Mouse (Mus musculus): ENCODE results near the gene Doc2a. TPM values are rescaled to one million over a fixed set of nuclear protein-coding genes. Genes with fewer than 3 reads are reported as not detected.

Gene Doc2a
- polyA plus RNA-seq, 1 experiment = not detected

DNA sequence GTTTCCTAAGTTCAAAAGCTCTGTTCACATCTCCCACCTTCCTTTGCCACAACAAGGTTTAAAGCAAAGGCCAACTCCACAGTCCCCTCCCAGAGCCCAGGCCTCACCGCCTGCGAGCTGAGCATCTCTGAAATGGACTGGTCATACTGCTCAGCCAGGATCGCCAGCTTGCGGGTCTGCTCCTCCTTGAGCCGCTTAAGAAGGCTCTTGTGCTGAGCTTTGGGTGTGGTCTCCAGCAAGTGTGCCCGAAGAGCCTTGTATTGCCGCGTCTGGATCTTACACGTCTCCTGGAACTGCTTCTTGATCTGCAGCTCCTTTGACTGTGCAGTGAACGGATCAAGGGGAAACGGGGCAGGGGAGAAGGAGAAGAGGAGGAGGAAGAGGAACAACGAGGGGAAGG is 20.8 kb downstream of the Doc2a start:
- Histone ChIP-seq H3K4me3 (ENCODE audit: insufficient read depth, poor library complexity, severe bottlenecking) (no peak overlapping the region), H3K27me3 (ENCODE audit: control insufficient read depth, insufficient read depth, insufficient read length) (no peaks in the 10 kb centered on the region), H3K36me3 (ENCODE audit: control insufficient read depth, insufficient read depth) (peaks cover 63% of the 10 kb centered on the region), H3ac (ENCODE audit: control insufficient read depth, insufficient read length, low read depth) (no peak overlapping the region), H3K79me2 (ENCODE audit: control insufficient read depth, insufficient read depth) (peaks cover 7% of the 10 kb centered on the region), H3K79me3 (ENCODE audit: low read depth) (peaks cover 2% of the 10 kb centered on the region)
- TF ChIP-seq MAX (IDR thresholded peaks at IDR 0.05) (no peak), CEBPB (IDR thresholded peaks at IDR 0.05; ENCODE audit: low read depth) (no peak), CTCF (IDR thresholded peaks at IDR 0.05; ENCODE audit: control insufficient read depth, insufficient read depth, insufficient read length) (no peak), MYOG (IDR thresholded peaks at IDR 0.05; ENCODE audit: control insufficient read depth, extremely low read depth, insufficient read length) (no peak), USF1 (IDR thresholded peaks at IDR 0.05; ENCODE audit: low read depth) (no peak), FOSL1 (IDR thresholded peaks at IDR 0.05; ENCODE audit: insufficient read depth, low read length, poor library complexity, severe bottlenecking) (no peak), MYOD1 (IDR thresholded peaks at IDR 0.05; ENCODE audit: control insufficient read depth, insufficient read length, low read depth) (no peak)

DNA sequence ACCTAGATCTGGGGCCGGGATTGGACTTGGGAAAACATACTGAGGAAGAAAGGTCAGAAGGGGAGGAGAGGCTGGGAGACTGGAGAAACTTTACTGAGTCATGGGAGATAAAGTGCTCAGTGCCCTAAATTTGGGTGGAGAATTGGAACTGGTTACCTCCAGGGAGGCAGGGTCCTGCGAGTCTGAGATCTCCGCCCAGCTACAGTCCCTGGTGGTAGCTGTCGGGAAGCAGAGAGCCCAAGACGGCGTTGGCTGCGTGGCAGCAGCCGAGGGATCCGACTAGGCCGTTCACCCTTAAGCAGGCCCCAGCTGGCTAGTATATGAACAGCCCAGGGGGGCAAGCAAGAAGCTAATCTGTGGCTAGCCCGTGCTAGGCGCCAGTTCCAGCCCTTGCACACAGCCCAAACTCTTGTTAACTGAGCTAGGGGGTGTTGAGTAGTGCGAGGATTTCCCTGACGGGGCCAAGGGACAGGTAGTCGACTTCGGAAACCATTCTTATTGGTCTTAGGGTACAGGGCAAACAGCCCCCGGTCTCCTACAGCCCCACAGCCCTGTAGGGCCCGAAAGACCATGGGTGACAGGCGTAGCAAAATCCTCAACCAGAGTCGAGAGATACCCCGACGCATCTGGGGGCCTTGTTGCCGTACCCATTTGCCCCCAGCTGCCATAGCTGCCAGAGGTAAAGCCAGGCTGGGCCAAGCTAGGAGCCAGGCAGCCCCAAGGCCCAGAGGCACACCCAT is 22.7 kb downstream of the Doc2a start:
- Histone ChIP-seq H3K79me2 (ENCODE audit: control insufficient read depth, insufficient read depth) (no peaks in the 10 kb centered on the region), H3K36me3 (ENCODE audit: control insufficient read depth, insufficient read depth) (peaks cover 72% of the 10 kb centered on the region), H3ac (ENCODE audit: control insufficient read depth, insufficient read length, low read depth) (no peak overlapping the region), H3K27me3 (ENCODE audit: control insufficient read depth, insufficient read depth, insufficient read length) (no peaks in the 10 kb centered on the region), H3K79me3 (ENCODE audit: low read depth) (no peaks in the 10 kb centered on the region), H3K4me3 (ENCODE audit: insufficient read depth, poor library complexity, severe bottlenecking) (no peak overlapping the region)
- TF ChIP-seq CEBPB (IDR thresholded peaks at IDR 0.05; ENCODE audit: low read depth) = no peak
- no peak for TF ChIP-seq MYOG (IDR thresholded peaks at IDR 0.05; ENCODE audit: control insufficient read depth, extremely low read depth, insufficient read length)
- no peak for TF ChIP-seq USF1 (IDR thresholded peaks at IDR 0.05; ENCODE audit: low read depth)

DNA sequence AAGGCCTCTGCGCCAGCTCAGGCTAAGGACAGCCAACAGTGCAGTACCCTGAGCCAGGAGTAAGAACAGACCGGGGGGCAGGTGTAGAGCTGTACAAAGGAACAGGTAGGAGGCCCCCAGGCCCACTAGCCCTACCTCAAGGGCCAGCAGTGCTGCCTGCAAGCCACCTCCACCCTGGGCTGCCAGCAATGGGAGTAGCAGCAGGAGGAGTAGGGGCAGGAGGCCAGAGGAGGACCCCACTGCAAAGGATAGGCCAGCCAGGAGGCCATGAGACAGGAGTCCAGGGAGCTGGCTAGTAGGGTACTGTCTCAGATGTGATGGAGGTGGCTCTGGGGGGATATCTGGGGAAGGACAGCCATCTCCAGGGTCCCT is 23.3 kb downstream of the Doc2a start:
- no peak overlapping the region for H3ac ChIP-seq (ENCODE audit: control insufficient read depth, insufficient read length, low read depth)
- no peaks in the 10 kb centered on the region for H3K79me3 ChIP-seq (ENCODE audit: low read depth)
- H3K27me3 ChIP-seq (ENCODE audit: control insufficient read depth, insufficient read depth, insufficient read length) = no peaks in the 10 kb centered on the region
- no peak for TF ChIP-seq MAX (IDR thresholded peaks at IDR 0.05)
- no peak for TF ChIP-seq FOSL1 (IDR thresholded peaks at IDR 0.05; ENCODE audit: insufficient read depth, low read length, poor library complexity, severe bottlenecking)
- TF ChIP-seq CTCF (IDR thresholded peaks at IDR 0.05; ENCODE audit: control insufficient read depth, insufficient read depth, insufficient read length) = no peak
- TF ChIP-seq USF1 (IDR thresholded peaks at IDR 0.05; ENCODE audit: low read depth) = no peak
- TF ChIP-seq MYOD1 (IDR thresholded peaks at IDR 0.05; ENCODE audit: control insufficient read depth, insufficient read length, low read depth) = no peak
- TF ChIP-seq MYOG (IDR thresholded peaks at IDR 0.05; ENCODE audit: control insufficient read depth, extremely low read depth, insufficient read length) = no peak
- no peak for TF ChIP-seq CEBPB (IDR thresholded peaks at IDR 0.05; ENCODE audit: low read depth)
- H3K4me3 ChIP-seq (ENCODE audit: insufficient read depth, poor library complexity, severe bottlenecking) = no peak overlapping the region
- no peaks in the 10 kb centered on the region for H3K79me2 ChIP-seq (ENCODE audit: control insufficient read depth, insufficient read depth)
- peaks cover 73% of the 10 kb centered on the region for H3K36me3 ChIP-seq (ENCODE audit: control insufficient read depth, insufficient read depth)

DNA sequence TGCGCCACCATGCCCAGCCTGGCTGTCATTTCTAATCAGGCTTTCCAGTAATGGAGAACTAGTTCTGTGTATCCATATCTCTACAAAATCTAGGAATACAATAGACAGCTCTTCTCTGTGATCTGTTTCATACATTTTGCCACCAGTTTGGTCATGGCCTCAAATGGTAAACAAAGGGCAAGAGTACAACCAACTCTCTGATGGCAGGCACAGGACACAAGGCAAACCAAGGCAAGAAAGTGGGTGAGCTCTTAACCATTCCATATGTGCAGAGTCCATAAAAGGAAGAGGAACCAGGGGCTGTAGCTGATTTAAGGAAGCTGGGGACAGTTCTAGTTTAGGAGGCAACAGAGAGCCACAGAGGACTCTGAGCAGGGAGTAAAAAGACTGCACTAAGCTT is 30.0 kb downstream of the Doc2a start:
- no peak for TF ChIP-seq CEBPB (IDR thresholded peaks at IDR 0.05; ENCODE audit: low read depth)
- TF ChIP-seq MYOG (IDR thresholded peaks at IDR 0.05; ENCODE audit: control insufficient read depth, extremely low read depth, insufficient read length) = no peak
- TF ChIP-seq MAX (IDR thresholded peaks at IDR 0.05) = no peak
- TF ChIP-seq MYOD1 (IDR thresholded peaks at IDR 0.05; ENCODE audit: control insufficient read depth, insufficient read length, low read depth) = no peak
- TF ChIP-seq FOSL1 (IDR thresholded peaks at IDR 0.05; ENCODE audit: insufficient read depth, low read length, poor library complexity, severe bottlenecking) = no peak
- peaks cover 79% of the 10 kb centered on the region for H3K36me3 ChIP-seq (ENCODE audit: control insufficient read depth, insufficient read depth)
- peaks cover 28% of the 10 kb centered on the region for H3K79me2 ChIP-seq (ENCODE audit: control insufficient read depth, insufficient read depth)
- peaks cover 9% of the 10 kb centered on the region for H3K79me3 ChIP-seq (ENCODE audit: low read depth)
- no peak overlapping the region for H3ac ChIP-seq (ENCODE audit: control insufficient read depth, insufficient read length, low read depth)
- H3K4me3 ChIP-seq (ENCODE audit: insufficient read depth, poor library complexity, severe bottlenecking) = no peak overlapping the region
- no peaks in the 10 kb centered on the region for H3K27me3 ChIP-seq (ENCODE audit: control insufficient read depth, insufficient read depth, insufficient read length)

GRCm38 (mm10) chr7:126881040-126881439 is 33.8 kb downstream of the Doc2a start:
- no peak overlapping the region for H3K4me3 ChIP-seq (ENCODE audit: insufficient read depth, poor library complexity, severe bottlenecking)
- no peak overlapping the region for H3ac ChIP-seq (ENCODE audit: control insufficient read depth, insufficient read length, low read depth)
- peaks cover 47% of the 10 kb centered on the region for H3K36me3 ChIP-seq (ENCODE audit: control insufficient read depth, insufficient read depth)
- peaks cover 30% of the 10 kb centered on the region for H3K79me3 ChIP-seq (ENCODE audit: low read depth)
- peaks cover 49% of the 10 kb centered on the region for H3K79me2 ChIP-seq (ENCODE audit: control insufficient read depth, insufficient read depth)
- no peak for TF ChIP-seq FOSL1 (IDR thresholded peaks at IDR 0.05; ENCODE audit: insufficient read depth, low read length, poor library complexity, severe bottlenecking)
- no peak for TF ChIP-seq MYOG (IDR thresholded peaks at IDR 0.05; ENCODE audit: control insufficient read depth, extremely low read depth, insufficient read length)
- TF ChIP-seq MYOD1 (IDR thresholded peaks at IDR 0.05; ENCODE audit: control insufficient read depth, insufficient read length, low read depth) = no peak
- no peak for TF ChIP-seq MAX (IDR thresholded peaks at IDR 0.05)
- no peak for TF ChIP-seq CEBPB (IDR thresholded peaks at IDR 0.05; ENCODE audit: low read depth)
- TF ChIP-seq CTCF (IDR thresholded peaks at IDR 0.05; ENCODE audit: control insufficient read depth, insufficient read depth, insufficient read length) = no peak
- no peak for TF ChIP-seq USF1 (IDR thresholded peaks at IDR 0.05; ENCODE audit: low read depth)
- no peaks in the 10 kb centered on the region for H3K27me3 ChIP-seq (ENCODE audit: control insufficient read depth, insufficient read depth, insufficient read length)

- Histone ChIP-seq H3K79me3 (ENCODE audit: low read depth) (peaks cover 30% of the 10 kb centered on the region), H3K79me2 (ENCODE audit: control insufficient read depth, insufficient read depth) (peaks cover 49% of the 10 kb centered on the region), H3K36me3 (ENCODE audit: control insufficient read depth, insufficient read depth) (peaks cover 22% of the 10 kb centered on the region), H3K4me3 (ENCODE audit: insufficient read depth, poor library complexity, severe bottlenecking) (peak overlapping the region; percentile 86), H3K27me3 (ENCODE audit: control insufficient read depth, insufficient read depth, insufficient read length) (no peaks in the 10 kb centered on the region), H3ac (ENCODE audit: control insufficient read depth, insufficient read length, low read depth) (peak overlapping the region; percentile 87)
- no peak for TF ChIP-seq MYOD1 (IDR thresholded peaks at IDR 0.05; ENCODE audit: control insufficient read depth, insufficient read length, low read depth)
Observed at GRCm38 (mm10) chr7:126883731-126884181, 36.5 kb downstream of the Doc2a start.
